Mouse (Mus musculus) left cerebral cortex, postnatal 4 days (tissue): ENCODE data around the gene Synrg. TPM values are rescaled to one million over a fixed set of nuclear protein-coding genes. Genes with fewer than 3 reads are reported as not detected.
A peak's percentile ranks its signal among the peaks of the same experiment; 100 is the strongest.

Experiments
- DNase-seq: peaks from one replicate; pipeline ENCODE4 v3.0.0-alpha.2; 2022
- intact Hi-C: fragments of 180-260 bp; cut with DNase I; formaldehyde crosslinking; loops from one replicate; pipeline ENCODE4 v1.15.1; 2025
- total RNA-seq, 2 experiments: library from RNA; stranded (reverse); gene quantifications; 2 replicates each; pipeline ENCODE4 v1.2.3; 2021

The Synrg gene
- total RNA-seq: 10 to 100 TPM; 58.9 to 63.6 TPM

- intact Hi-C loops: no loop called here
- peak; percentile 94 for DNase-seq
These were observed at the start of gene Synrg for GRCm38 (mm10) chr11:83963991-83964921. Gene Synrg (plus strand): TSS chr11:83964428.

- intact Hi-C loops: no loop called here
- DNase-seq: no peak
These were observed 49.7 kb upstream of the Synrg start for GRCm38 (mm10) chr11:83914501-83914900.

GRCm38 (mm10) chr11:83922600-83922999, 41.6 kb upstream of the Synrg start:
- intact Hi-C loops: no loop called here
- DNase-seq: no peak

- intact Hi-C loops: no loop called here
- DNase-seq: peak; percentile 3
These were observed 37.1 kb upstream of the Synrg start for GRCm38 (mm10) chr11:83927097-83927496.

GRCm38 (mm10) chr11:83932506-83933106, 31.6 kb upstream of the Synrg start:
- intact Hi-C loops: no loop called here

GRCm38 (mm10) chr11:83933376-83933775, 30.9 kb upstream of the Synrg start:
- no peak for DNase-seq
- intact Hi-C loops: no loop called here

More at GRCm38 (mm10) chr11:83932506-83933106, 31.6 kb upstream of the Synrg start:
- no peak for DNase-seq

GRCm38 (mm10) chr11:83935986-83936665, 28.1 kb upstream of the Synrg start:
- peak; percentile 83 for DNase-seq
- intact Hi-C loops: no loop called here

- no peak for DNase-seq
- intact Hi-C loops: no loop called here
These were observed 25.7 kb upstream of the Synrg start for GRCm38 (mm10) chr11:83938556-83938955.

- intact Hi-C loops: loop anchor here (5.0 kb wide), 1 partner anchor 155 kb away; no protein-coding TSS in a partner anchor
- DNase-seq: peak; percentile 90
These were observed 22.0 kb upstream of the Synrg start, which contains the start of gene Ddx52 for GRCm38 (mm10) chr11:83941950-83942840. Gene Ddx52 (plus strand): TSS chr11:83942062.

GRCm38 (mm10) chr11:83956822-83957221, 7.4 kb upstream of the Synrg start:
- DNase-seq: no peak
- intact Hi-C loops: no loop called here

- intact Hi-C loops: no loop called here
- DNase-seq: no peak
These were observed 2.2 kb upstream of the Synrg start for GRCm38 (mm10) chr11:83961983-83962382.

- intact Hi-C loops: no loop called here
- peak; percentile 36 for DNase-seq
These were observed 3.4 kb downstream of the Synrg start for GRCm38 (mm10) chr11:83967436-83968204.

GRCm38 (mm10) chr11:83968205-83968575, 4.0 kb downstream of the Synrg start:
- no peak for DNase-seq
- intact Hi-C loops: no loop called here

- DNase-seq: no peak
- intact Hi-C loops: no loop called here
These were observed 4.8 kb downstream of the Synrg start for GRCm38 (mm10) chr11:83969040-83969439.

GRCm38 (mm10) chr11:83974561-83975346, 10.5 kb downstream of the Synrg start:
- intact Hi-C loops: no loop called here
- no peak for DNase-seq

GRCm38 (mm10) chr11:83975488-83975887, 11.3 kb downstream of the Synrg start:
- intact Hi-C loops: no loop called here
- DNase-seq: no peak

GRCm38 (mm10) chr11:83976236-83976977, 12.2 kb downstream of the Synrg start:
- DNase-seq: no peak
- intact Hi-C loops: no loop called here

GRCm38 (mm10) chr11:83977810-83978209, 13.6 kb downstream of the Synrg start:
- no peak for DNase-seq
- intact Hi-C loops: no loop called here
